8 mouse cellular contexts compared by ENCODE assay signal in genomic region chr11:16752349-16753153, GRCm38 (mm10). TPM values are rescaled to one million over a fixed set of nuclear protein-coding genes. Genes with fewer than 3 reads are reported as not detected.
A peak's percentile ranks its signal among the peaks of the same experiment; 100 is the strongest.
DNase-seq lines count a peak whose midpoint lies in the region; ATAC-seq lines count a peak whose summit lies in the region.

No protein-coding gene starts in this region.

- intact Hi-C loops in left cerebral cortex, postnatal 14 days (cut with DNase I) = loop anchor here (10.0 kb wide), 1 partner anchor 218 kb away; no protein-coding TSS in a partner anchor

- peaks cover 17% of the 10 kb centered on the region for H3K27me3 ChIP-seq in embryonic facial prominence, embryonic 15.5 days
- H3K27me3 ChIP-seq in liver, embryonic 11.5 days (replicated peaks; ENCODE audit: control insufficient read depth, insufficient read depth, low read length) = peaks cover 41% of the 10 kb centered on the region
- H3K27me3 ChIP-seq in midbrain, embryonic 16.5 days (ENCODE audit: control insufficient read depth, insufficient read depth, low read depth, low read length) = peaks cover 29% of the 10 kb centered on the region

- peak; percentile 12 for DNase-seq in right cerebral cortex, postnatal 14 days
- no peak for DNase-seq in right cerebral cortex, adult 18-20 months
- peak; percentile 51 for DNase-seq in liver, embryonic 11.5 days (ENCODE audit: low spot score)
- no peak for DNase-seq in ovary, postnatal 14 days (ENCODE audit: low spot score)
- no peak for DNase-seq in left cerebral cortex, postnatal 14 days (ENCODE audit: low spot score in 2 of 2)

- H3K4me3 ChIP-seq in embryonic facial prominence, embryonic 15.5 days (replicated peaks) = peak overlapping the region; percentile 72
- peak overlapping the region; percentile 59 for H3K4me3 ChIP-seq in liver, embryonic 11.5 days (ENCODE audit: low read depth, low read length)
- peak overlapping the region; percentile 51 for H3K4me3 ChIP-seq in midbrain, embryonic 16.5 days (ENCODE audit: low read depth, low read length)

- peak overlapping the region; percentile 71 for H3K27ac ChIP-seq in embryonic facial prominence, embryonic 15.5 days (replicated peaks)
- H3K27ac ChIP-seq in liver, embryonic 11.5 days (ENCODE audit: low read depth, low read length) = no peak overlapping the region
- H3K27ac ChIP-seq in midbrain, embryonic 16.5 days (ENCODE audit: low read length) = no peak overlapping the region

- peak overlapping the region; percentile 93 for H3K4me2 ChIP-seq in embryonic facial prominence, embryonic 15.5 days (replicated peaks)
- H3K4me2 ChIP-seq in liver, embryonic 11.5 days = peak overlapping the region; percentile 77
- peak overlapping the region; percentile 97 for H3K4me2 ChIP-seq in midbrain, embryonic 16.5 days (ENCODE audit: low read length)

- peak; percentile 72 for ATAC-seq in embryonic facial prominence, embryonic 15.5 days (ENCODE audit: insufficient number of reproducible peaks, low FRiP score, low TSS enrichment, low read depth)
- ATAC-seq in hematopoietic stem cell, adult 5-6 weeks (replicated peaks in 1 of 2; ENCODE audit: insufficient read depth in 1 of 2, low FRiP score in 2 of 2, low TSS enrichment in 1 of 2, low read depth in 1 of 2, poor library complexity in 2 of 2, severe bottlenecking in 2 of 2) = peak; percentile 63 to 70
- ATAC-seq in liver, embryonic 11.5 days (replicated peaks; ENCODE audit: low FRiP score) = peak; percentile 42
- ATAC-seq in midbrain, embryonic 16.5 days = peak; percentile 77

- H3K9ac ChIP-seq in embryonic facial prominence, embryonic 15.5 days = peak overlapping the region; percentile 69
- peak overlapping the region; percentile 37 for H3K9ac ChIP-seq in liver, embryonic 11.5 days (ENCODE audit: low read depth, low read length)
- H3K9ac ChIP-seq in midbrain, embryonic 16.5 days (ENCODE audit: low read depth, low read length) = peak overlapping the region; percentile 60

- H3K4me1 ChIP-seq in embryonic facial prominence, embryonic 15.5 days = peaks cover 12% of the 10 kb centered on the region
- no peaks in the 10 kb centered on the region for H3K4me1 ChIP-seq in liver, embryonic 11.5 days (replicated peaks; ENCODE audit: control insufficient read depth, insufficient read depth, low read length)
- H3K4me1 ChIP-seq in midbrain, embryonic 16.5 days (ENCODE audit: control insufficient read depth, insufficient read depth, low read length) = peaks cover 7% of the 10 kb centered on the region; the same call in 1 of the 2 replicates

- WGBS in embryonic facial prominence, embryonic 15.5 days = under 1% methylated on average over 67 of the region's 68 CpGs
- WGBS in liver, embryonic 11.5 days = under 1% methylated on average over 68 of the region's 68 CpGs
- under 1% methylated on average over 68 of the region's 68 CpGs for WGBS in midbrain, embryonic 16.5 days

- H3K36me3 ChIP-seq in embryonic facial prominence, embryonic 15.5 days = no peaks in the 10 kb centered on the region
- H3K36me3 ChIP-seq in liver, embryonic 11.5 days (ENCODE audit: control insufficient read depth, insufficient read depth, low read length) = no peaks in the 10 kb centered on the region
- H3K36me3 ChIP-seq in midbrain, embryonic 16.5 days (ENCODE audit: control insufficient read depth, insufficient read depth, low read length) = no peaks in the 10 kb centered on the region

- no peaks in the 10 kb centered on the region for H3K9me3 ChIP-seq in embryonic facial prominence, embryonic 15.5 days (replicated peaks)
- H3K9me3 ChIP-seq in liver, embryonic 11.5 days (ENCODE audit: control insufficient read depth, low read length) = no peaks in the 10 kb centered on the region
- no peaks in the 10 kb centered on the region for H3K9me3 ChIP-seq in midbrain, embryonic 16.5 days (replicated peaks; ENCODE audit: control insufficient read depth, low read length, poor library complexity, severe bottlenecking)

RNA-seq across cellular contexts. Expression of gene Egfr, which starts 0.5 kb away (rescaled TPM):
- 16.1 and 22.5 TPM in 2 replicates for polyA plus RNA-seq in embryonic facial prominence, embryonic 15.5 days (2015; fragmentation: Nextera tagmentation; extraction: Ambion mirVana)
- not detected in 2 replicates for total RNA-seq in hematopoietic stem cell, adult 5-6 weeks (2017)
- 2.4 and 3.7 TPM in 2 replicates for polyA plus RNA-seq in liver, embryonic 11.5 days (2014; fragmentation: Nextera tagmentation; extraction: Ambion mirVana)
- polyA plus RNA-seq in midbrain, embryonic 16.5 days (2015; fragmentation: Nextera tagmentation; extraction: Ambion mirVana) = 4.0 and 8.3 TPM in 2 replicates
- total RNA-seq in left cerebral cortex, postnatal 14 days (2021) = 10 to 100 TPM; 14.2 to 15.2 TPM

Comparison
In these comparisons a context has a peak if more than half of its experiments do, and no peak if none do; other contexts are left out.
1. DNase-seq: peak in right cerebral cortex, postnatal 14 days (single experiment) and liver, embryonic 11.5 days (single experiment); none in right cerebral cortex, adult 18-20 months (single experiment), ovary, postnatal 14 days (single experiment) and left cerebral cortex, postnatal 14 days (0 of 2).
2. Peak in every context shown above with its lines, with median percentiles within 50 percentile points of each other: ATAC-seq, H3K4me2 ChIP-seq, H3K4me3 ChIP-seq and H3K9ac ChIP-seq.